Mouse (Mus musculus) 3T3-L1 (cell line): ENCODE data around the gene Cds2.
A peak's percentile ranks its signal among the peaks of the same experiment; 100 is the strongest.
"Not testable (repeated sequence)": the region's sequence is repeated elsewhere in the genome, so short reads cannot be mapped to it uniquely, and the experiment has no call there.

Source experiments
- DNase-seq: peaks from one replicate; pipeline ENCODE4 v3.0.0-alpha.2; 2015; ENCODE audit warnings: low read depth, low spot score

Gene Cds2

DNA sequence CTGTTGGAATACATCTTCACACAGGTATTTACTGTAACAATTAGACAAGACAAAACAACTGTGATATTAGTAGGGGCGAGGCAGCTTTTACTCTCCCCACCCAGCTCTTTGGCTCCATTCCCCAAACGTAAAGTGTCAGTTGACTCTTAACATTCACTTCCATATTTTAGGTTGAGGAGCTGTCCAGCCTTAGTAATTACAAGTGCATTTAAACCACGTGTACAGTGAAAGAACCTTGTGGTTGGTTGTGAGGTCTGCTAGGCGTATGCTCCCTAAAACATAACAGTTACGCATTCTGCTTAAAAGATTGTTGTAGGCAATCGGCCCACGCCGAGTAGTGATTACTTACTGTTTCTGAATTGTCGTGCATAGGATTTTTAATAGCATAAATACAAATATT is 2.2 kb downstream of the Cds2 start:
- DNase-seq: peak; percentile 40

DNA sequence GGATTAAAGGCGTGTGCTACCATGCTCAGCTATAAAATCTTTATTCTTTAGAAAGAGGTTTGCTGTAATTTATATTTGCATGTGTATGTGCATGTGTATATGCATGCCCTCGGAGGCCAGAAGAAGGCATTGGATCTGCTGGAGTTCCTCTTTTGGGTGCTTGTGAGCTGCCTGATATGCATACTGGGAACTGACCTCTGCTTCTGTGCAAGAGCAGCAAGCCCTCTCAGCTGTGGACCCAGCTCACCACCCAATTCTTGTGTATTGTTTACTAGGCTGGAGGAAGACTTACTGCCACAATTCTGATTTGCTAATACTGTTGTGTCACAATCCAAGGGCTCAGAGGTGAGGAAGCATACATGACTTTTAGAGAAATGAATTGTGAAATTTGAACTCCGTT is 3.1 kb downstream of the Cds2 start:
- peak; percentile 27 for DNase-seq

DNA sequence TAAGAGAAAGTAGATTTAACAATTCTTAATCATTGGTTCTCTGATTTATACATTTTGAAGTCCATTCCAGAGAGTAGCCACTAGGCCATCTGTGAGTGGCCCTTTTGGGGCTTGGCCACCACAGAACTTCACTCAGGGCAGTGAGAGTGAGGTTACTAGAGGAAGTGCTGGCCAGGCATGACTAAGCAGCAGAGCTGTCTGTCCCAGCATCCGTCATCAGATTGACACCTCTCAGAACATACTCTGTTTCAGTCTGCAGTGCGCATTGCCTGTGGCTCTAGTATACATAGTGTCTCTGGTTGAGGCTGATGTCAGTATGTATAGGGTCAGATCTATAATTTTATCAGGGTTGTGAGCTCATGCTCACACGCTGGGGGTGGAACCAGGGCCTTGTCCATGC is 6.3 kb downstream of the Cds2 start:
- peak; percentile 58 for DNase-seq

DNA sequence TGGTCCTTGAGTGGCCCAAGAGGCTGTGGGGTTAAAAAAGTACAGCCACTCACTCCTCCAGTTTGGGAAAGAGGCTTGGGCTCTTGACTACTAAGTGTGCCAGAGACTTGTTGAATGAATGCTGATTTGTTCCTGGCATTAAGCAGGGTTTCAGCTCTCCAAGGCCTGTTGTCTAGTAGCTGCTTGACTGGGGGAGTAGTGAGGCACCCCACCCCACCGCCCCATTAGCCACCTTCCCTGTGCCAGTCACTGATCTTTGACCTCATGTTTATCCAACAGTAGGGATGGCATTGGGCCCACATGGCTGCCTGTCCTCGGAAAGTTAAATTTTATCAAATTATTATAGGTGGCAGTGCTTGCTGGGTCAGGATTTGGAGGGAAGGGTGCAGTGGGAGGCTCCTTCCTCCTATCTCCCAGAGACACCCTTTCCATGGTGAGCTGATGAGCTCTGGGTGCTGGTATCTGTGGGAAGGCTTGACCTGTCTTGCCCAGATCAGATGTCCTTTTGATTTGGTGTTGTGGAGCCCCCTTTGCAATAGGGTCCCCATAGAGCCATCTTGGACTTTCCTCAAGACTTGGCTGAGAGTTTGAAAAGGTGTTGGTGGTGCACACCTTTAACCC is 7.5 kb downstream of the Cds2 start:
- no peak for DNase-seq

DNA sequence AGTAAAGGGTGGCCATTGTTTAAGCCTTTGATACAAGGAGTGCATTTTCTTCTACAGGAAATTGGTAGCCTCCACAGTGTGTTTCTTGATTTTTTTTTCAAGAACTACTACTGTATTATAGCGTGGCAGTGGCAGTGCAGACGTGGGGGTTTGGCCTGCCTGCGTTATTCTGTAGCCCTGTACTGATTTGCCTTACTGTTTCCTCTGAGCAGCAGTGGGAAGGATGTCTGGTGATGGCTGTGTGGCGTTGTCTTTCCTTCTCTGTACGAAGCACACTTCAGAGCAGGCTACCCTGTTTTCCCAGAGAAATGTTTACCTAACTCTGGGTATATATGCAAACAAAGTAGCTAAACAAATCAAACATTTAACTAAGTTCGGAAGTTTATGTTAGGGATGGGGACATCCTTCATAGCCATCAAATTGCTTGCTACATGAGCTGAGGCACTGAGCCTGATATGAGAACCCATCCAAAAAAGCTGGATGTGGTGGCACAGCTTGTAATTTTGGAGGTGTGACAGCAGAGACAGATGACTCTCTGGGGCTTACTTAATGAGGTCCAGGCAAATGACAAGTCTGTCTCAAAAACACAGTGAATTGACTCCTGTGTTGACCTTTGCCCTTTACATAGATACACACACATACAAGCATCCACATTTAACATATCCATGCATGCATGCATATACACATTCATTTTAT is 9.9 kb downstream of the Cds2 start:
- DNase-seq: no peak

DNA sequence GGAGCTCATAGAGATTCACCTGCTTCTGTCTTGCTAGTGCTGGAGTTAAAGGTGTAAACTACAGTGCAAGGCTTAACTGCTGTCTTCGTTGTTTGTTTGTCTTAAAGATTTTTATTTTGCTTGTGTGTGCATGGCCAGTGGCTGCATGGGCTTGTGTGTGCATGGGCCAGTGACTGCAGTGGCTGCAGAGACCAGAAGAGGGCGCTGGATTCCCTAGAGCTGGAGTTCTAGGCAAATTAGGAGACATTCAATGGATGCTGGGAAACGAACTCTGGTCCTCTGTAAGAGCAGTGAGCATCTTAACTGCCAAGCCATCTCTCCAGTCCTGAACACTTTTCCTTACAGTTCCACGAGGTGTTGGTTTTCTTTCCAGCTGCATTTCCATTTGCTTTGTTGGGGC is 12.6 kb downstream of the Cds2 start:
- no peak for DNase-seq

DNA sequence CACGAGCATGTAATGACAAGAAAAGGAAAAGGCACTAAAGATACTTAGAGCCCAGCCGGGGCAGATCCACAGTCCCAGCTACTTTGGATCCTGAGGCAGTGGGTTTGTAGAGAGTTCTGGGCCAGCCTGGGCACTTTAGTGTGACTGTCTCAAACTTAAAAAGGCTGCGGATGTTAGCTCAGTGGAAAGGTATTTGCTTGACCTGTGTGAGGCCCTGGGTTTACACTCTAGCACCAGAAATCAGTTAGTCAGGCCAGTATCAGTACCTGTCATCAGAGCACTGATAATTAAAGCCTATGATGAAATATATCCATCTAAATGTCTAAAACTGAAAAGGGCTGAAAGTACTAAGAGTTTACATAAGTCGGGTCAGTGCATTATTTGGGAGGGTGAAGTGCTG is 13.3 kb downstream of the Cds2 start:
- no peak for DNase-seq

DNA sequence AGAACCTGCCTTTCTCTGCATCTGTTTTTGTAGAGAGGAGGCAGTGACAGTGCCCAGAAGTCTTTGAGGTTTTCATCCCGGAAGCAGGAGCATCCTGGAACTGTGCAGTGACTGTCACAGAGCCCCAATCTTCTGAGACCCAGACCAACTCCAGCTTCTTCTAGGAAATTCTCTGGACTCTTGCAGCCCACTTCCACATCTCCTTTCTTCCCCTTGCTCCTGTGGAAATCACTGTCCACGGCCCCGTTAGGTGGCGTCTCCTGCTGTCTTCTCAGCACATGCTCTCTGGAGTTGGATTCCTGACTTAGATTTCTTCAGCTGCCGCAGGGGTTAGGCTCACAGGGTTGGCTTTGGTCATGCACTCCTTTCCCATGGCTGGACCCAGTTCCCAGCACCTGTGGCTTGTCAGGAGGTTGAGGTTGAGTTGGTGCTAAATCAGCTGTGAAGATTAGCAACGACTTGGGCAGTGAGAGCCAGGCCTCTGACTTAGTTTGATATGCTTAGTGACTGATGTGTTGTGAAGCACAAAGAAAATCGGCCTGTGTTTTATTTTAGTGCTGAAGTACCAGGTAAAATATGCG is 15.4 kb downstream of the Cds2 start:
- no peak for DNase-seq

DNA sequence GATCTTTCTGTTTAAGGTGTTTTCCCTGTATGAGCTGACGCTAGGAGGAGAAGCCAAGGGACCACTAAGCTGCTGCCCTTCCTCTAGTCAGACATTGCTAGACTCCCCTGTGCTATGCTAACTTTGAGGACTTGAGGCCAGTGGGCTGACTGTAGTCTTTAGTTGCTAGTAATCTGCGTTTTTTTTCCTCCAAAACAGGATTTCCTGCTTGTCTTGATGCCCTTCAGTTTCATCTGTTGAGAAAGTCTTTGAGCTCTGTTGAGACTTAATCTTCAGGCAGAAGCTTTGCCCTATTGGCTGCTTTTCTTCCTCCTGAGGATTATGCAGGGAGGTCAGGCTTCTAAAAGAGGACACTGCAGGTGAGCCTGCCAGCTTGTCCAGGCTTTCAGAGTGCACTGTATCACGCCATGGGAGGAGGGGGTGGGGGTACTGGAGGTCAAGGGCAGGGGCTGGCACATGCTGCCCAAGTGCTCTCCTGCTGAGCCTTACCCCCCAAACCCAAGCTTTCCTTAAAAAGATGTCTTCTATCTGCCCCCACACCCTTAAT is 16.5 kb downstream of the Cds2 start:
- DNase-seq: no peak

DNA sequence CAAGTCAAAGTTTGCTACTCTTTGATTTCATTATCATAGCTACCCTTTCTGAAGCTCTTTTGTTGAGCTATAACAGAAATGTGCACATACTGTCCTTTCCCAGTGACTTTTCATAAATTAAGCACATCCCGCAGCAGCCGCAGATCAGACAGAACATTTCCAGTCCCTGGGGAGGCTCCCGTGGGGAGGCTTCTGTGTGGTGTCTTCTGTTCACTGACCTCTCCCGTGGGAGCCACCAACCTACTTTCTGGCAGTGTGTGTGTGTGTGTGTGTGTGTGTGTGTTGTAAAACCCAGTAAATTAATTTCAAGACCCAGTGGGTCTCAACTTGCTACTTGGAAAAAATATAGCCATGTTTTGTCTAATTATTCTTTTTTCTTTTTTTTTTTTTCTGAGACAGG is 17.0 kb downstream of the Cds2 start:
- no peak for DNase-seq

DNA sequence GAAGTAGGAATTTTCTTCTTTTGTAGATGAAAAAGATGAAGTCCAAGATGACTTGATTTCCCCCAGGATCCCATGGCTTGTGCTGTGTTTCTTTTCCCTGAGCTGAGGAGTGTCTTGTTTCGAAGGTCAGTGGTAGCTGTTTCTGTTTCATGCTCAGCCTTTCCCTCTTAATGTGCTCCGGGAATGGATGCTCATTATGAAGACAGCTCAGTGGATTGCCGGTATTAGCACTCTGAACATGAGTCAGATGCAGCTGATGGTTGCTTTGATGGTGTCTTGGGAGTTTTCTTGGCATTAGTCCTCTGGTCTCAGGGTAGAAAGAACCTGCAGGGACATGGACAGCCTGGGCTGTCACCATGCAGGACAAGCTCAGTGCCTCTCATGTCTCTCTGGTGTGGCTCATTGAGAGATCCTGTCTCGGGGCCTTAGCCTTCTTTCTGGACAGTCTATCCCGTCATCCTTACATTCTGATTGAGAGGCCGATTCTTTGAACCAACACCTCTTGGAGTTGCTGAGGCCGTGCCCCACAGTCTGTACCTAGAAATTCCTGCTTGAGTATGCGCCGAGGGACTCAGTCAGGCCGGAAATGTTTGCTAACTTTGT is 17.7 kb downstream of the Cds2 start:
- peak; percentile 20 for DNase-seq

DNA sequence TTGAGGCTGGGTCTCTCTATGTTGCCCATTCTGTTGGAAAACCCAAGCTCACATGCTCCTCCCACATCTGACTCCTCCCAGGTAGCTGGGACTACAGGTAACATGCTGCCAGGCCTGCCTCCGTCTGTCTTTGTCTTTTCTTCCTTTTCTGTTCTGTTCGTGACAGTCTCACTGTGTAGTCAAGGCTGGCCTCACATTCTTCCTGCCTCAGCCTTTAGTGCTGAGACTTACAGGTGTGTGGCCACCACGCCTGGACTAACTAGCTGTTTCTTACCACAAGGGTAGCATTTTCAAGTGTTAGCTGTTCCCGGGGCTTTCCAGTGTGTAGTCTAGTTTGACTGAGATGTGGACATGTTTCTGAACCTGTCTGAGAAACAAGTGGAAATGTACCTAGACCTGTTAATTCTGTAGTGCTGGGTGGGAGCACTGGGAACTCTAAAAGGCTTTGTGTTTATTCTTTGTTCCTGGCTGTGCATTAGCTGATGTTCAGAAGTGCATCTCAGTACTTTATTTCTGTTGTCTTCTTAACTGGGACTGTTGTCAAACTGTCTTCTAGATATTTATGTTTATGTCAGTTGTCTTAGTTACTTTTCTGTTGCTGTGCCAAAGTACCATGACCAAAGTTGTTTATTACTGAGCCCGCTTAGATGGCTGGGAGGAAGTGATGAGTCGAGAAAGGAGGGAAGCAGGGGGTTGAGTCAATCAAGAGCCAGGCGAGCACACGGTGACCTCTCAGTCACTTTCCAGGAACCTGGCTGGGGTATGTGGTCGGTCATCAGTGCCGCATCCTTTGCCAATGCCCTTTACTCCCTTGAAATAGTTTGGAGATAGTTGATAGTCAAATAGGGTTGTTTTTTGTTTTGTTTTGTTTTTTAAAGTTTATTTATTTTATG is 18.9 kb downstream of the Cds2 start:
- peak; percentile 50 for DNase-seq

DNA sequence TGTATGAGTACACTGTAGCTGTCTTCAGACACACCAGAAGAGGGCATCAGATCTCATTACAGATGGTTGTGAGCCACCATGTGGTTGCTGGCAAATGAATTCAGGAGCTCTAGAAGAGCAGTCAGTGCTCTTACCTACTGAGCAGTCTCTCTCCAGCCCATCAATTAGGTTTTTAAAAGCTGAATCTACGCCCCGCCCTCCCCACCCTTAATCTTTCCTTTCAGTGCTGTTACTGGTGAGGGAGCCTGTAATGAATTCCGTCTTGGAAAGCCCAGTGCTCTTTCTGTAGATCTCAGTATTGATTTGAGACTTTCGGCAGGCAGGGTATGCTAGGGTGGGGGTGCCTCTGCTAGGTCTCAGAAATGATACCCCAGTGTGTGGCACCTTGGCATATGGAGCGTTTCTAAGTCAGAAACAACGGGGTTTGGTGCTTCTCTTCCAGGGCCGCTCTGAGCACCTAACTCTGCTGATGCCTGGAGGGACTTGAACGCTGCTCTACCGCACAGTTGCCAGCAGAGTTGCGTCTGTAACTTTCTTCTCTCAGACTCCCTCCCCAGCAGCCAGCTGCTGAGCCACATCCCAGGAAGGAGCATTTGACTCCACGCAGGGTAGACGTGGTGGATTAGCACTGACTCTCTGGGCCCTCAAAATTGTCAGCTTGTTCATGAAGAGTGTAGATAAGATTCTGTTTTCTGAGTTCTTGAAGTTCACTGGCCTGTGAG is 19.7 kb downstream of the Cds2 start:
- DNase-seq: no peak

DNA sequence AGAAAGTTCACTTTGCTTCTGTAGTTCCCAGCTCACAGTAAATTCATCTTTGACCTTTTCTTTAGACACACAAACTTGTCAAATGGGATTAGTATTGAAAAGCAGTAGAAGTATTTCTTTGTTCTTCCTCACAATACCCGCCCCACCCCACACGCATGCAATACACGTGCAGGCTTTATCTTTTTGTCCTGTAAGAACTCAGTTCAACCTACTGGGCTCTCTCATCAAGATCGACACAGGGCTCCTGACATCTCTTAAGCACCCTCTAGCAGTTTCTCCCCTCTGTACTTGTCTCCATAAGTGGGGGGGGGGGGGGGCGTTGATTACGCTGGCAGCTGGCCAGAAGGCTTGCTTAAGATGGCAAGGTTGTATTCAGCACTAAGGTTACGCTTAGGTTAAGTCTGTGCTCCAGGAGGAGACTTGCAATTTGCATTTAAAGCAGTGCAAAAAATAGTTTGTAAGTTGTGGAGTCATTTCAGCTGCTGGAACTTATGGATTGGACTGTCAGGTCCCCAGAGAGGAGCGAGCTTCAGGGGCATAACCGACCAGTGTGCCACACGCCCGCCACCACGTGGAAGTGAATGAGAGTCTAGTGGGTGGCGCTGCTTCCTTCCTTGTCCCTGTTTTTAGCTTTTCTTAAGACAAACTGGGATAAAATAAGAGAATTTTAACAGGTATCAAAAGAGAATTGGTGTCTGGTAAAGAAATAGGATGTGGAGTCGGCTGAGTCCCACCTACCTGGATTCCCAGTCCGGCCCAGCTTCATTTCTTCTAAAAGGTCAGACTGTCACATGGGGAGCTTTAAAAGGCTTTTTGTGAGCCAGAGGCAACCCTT is 20.5 kb downstream of the Cds2 start:
- DNase-seq: no peak

DNA sequence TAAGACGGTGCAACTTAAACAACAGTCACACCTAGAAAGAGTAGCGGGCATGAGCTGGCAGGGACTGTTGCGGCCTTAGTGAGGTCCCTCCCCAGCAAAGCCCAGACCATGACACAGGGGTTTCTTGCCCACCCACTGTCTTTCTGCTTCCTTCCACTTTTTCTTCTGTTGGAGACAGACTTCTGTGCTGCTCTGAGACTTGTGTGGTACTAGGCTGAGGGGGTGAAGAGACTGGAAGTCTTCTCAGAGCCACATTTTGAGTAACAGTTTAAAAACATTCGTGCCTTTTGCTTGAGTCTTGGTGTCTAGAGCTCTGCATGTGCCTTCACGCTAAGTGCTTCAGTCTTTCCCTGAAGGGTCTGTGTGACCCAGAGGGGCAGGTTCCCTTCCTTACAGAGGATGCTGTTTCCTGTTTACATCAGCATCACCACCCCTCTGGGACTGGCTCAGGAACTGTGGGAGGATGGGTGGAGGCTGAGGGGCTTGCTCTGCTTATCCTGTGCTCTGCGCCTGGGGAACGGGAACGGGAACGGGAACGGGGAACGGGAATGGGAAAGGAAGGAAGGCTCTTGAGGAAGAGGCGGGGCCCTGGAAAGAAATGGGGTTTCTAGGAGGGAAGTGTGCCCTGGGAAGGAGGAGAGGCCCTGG is 21.7 kb downstream of the Cds2 start:
- DNase-seq: no peak

DNA sequence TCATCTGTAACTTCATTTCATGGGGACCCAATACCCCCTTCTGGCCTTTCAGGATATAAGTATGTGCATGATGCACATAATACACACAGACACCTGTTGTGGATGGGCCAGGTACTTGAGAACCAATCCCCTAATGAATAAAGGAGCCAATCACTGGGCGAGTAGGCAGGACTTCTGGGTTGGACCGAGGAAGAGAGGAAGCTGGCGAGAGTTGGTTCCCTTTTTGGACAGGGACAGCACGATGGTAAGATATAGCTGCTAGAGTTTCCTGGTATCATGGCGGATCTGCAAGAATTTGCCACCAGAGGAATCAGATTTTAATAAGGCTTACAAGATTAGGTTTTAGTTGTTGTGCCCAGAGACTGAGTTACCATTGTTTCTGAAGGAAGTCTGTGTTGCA is 22.8 kb downstream of the Cds2 start:
- DNase-seq: not testable (repeated sequence)

DNA sequence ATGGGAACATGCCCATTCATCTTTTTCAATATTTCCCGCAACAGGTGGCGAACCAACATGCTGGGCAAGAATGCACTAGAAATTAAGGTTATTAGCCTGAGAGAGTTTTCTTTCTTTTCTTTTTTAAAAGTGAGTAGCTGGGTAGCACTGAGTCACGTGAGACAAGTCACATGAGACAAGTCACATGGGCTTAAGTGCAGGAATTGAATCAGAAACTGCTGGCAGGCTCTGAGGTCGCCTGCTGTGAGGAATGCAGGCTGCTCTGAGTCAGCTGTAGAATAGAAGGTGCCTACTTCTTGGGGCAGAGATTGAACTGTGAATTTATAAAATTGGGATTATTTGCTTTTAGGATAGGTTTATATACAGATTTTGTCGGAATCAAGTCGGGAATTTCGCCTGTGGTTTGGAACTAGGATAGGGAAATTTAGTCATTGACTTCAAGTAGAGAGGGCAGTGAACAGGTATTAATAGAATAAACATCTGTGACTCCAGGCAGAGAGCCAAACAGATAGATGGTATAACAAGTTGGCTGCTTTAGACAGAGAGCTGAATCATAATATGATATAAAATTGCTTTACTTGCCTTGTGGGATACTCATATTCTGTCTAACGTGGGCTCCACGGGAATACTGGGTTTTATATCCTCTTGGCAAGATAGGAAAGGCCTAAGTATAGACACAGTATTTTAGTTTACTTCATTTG is 23.6 kb downstream of the Cds2 start:
- DNase-seq: peak; percentile 96

DNA sequence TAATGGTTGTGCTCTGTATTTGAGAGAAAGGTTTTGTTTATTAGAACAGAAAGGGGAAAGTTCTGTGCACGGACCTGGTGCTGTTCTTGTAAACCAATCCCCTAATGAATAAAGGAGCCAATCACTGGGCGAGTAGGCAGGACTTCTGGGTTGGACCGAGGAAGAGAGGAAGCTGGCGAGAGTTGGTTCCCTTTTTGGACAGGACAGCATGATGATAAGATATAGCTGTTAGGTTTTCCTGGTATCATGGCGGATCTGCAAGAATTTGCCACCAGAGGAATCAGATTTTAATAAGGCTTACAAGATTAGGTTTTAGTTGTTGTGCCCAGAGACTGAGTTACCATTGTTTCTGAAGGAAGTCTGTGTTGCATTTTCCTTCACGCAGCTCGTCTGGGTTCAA is 26.3 kb downstream of the Cds2 start:
- DNase-seq: not testable (repeated sequence)

DNA sequence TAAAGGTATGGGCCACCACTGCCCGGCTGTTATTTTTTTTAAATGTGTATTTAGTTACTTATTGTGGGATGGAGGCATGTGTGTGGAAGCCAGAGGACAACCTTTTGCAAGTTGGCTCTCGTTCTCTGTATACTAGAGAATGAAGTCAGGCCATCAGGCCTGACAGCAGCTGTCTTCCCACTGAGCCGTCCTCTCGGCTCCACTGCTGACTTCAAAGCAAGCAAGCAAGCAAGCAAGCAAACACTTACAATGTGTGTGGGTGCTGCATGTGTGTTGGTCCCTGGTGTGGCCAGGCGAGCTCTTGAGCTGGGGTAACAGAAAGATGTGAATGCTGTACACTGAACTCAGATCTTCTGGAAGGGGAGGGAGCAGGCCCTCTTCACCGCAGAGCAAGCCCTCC is 27.9 kb downstream of the Cds2 start:
- no peak for DNase-seq
